Mouse (Mus musculus): ENCODE results near the gene Pitpnm2.

- TF ChIP-seq CTCF (IDR thresholded peaks at IDR 0.05): no peak
- TF ChIP-seq EP300 (IDR thresholded peaks at IDR 0.05): no peak
Measured at GRCm38 (mm10) chr5:124163445-124163844, 86.1 kb downstream of the Pitpnm2 start.

All from lung, postnatal 0 days (tissue).